Mouse (Mus musculus) ovary, adult 2 months (tissue): ENCODE data around the gene Fem1a. TPM values are rescaled to one million over a fixed set of nuclear protein-coding genes. Genes with fewer than 3 reads are reported as not detected.

Source experiments
- polyA plus RNA-seq: library from polyadenylated mRNA; depleted of rRNA; stranded (reverse); fragments of >200 nt; gene quantifications from 2 replicates; pipeline ENCODE4 v1.2.3, GENCODE M21; 2012; rRNA removed

Fem1a gene
- 39.9 and 52.7 TPM in 2 replicates for polyA plus RNA-seq

DNA sequence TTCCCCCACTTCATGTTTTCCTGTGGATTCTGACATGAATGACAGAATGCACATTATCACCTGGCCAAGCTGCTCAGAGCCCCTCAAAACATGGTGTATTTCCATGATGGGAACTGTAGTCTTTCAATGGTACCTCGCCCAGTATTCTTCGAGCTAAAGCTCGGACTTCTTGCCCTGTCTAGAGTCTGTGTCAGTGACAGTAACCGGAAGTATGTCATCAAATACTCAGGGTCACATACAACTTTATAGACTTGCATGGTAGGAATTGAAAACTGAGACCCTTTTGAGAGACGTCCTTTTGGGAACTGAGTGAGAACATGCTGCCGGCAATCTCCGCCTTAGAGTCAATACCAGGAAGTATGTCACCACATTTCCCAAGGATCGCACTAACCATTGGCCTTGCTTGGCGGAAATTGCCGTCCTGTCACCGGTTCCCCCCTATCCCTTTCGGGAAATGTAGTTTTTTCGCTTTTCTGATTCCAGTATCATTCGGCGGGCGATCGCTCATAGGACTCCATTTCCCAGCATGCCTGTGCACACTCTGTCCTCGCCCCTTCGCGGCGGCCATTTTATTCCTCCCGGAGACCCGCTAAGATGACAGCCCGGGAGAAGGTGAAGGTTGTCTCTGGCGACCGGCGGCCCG is at the start of gene Fem1a:
Fem1a (plus strand) TSS at position 572 of the 643 bp plus-strand sequence.

DNA sequence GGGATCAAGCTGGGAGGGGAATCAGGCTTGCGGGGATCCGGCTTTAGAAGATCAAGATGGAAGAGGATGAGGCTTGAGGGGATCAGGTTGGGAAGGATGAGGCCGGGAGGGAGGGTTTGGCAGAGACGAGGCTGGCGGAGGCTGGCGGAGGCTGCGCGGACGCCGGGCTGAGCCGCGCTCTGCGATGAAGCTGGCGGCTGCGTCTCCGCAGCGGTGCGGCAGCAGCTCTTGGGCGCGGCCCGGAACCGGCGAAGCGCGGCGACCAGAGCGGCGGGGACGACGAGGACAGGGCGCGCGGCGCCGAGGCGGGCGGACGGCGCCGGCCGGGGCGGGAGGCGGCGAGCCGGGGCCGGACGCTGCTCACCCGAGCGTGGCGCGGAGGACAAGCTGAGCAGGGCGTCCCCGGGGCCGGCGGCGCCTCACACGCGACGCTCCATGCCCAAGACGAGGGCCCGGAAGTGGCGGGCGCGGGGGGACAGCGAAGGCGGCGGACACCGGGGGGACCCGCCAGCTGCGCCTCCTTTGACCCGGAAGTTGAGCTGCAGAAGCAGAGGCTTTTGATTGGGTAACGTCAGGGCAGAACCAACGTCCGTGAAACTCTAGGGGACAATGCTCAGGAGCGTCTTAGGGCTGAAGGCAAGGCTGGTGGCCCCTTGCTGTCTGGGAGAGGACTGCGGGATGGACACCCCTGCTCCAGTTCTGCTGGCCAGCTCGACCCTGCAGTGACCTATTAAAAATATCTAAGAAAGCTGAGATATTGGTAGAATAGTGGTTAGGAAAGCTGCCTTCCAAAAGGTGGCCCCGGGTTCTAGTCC is 38.0 kb upstream of the Fem1a start, which contains the start of gene Dpp9:
Dpp9 (minus strand) TSS at position 529 of the 815 bp plus-strand sequence.

DNA sequence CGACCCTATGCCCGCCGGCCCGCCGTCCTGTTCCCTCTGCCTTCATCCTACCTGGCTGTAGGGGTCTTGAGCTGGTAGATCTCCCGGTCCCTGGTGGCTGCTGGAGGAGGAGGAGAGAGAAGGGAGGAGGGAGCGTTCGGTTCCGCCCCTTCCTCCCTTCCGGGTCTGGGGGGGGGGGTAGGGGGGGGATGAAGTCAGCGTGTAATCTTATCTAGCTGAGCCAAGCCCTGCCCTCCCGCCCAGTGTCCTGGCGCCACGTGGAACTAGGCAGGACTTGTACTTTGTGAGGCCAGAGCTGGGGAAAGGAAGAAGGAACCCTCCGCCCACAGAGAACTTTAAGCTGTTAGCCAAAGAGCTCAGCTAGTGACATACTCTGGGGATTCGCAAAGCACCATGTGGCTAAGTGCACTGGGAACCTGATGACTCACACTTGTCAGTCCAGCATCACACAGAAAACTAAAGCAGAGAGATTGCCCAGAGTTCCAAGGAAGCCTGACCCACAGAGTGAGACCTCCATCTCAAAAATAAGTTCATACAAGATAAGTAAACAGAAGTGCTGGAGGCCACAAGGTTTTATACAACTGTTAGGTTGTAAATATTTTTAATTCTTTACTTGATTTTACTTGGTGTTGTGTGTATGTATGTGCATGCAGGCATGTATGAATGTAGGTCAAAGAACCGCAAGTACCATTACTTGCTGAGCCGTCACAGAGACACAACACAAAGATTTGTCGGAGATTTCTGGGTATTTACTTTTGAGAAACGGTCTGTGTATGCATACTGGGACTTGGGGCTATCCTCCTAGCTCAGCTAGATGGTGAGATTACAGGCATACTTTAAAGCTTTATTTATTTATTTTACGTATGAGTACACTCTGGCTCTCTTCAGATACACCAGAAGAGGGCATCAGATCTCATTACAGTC is 20.3 kb downstream of the Fem1a start, which contains the start of gene Ticam1:
Ticam1 (minus strand) TSS at position 144 of the 924 bp plus-strand sequence.

DNA sequence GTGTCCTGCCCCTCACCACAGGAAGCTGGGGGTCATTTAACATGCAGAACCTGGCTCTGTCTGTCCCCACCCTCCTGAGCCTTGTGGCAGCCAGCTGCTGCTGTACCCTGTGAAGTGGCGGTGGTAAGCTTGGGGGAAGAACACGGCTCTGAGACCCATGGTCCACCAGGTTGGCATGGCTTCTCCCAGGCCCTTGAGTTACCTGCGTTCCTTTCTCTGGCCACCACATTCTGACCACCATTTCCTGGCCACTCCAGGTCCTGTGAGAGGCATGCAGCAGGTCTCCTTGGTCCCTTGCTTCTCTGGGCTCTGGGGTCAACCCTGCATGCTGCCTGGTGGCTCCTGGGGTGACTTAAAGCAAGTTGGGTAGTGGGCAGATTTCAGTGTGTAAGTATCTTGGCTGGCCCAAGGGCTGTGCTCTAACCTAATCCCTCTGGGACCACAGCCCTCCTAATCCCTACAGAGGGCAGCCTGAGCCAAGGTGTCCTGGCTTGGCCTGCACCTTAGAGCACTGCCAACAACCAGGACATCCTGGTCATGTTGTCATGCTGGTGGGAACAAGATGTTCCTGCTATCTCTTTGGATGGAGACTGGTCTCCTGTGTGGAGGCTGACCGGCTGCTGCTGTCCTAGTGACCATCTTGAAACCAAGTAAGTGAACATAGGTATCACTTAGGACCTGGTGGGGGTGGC is 36.1 kb downstream of the Fem1a start, which contains the start of gene Plin3:
Plin3 (minus strand) TSS at position 343 of the 692 bp plus-strand sequence.

DNA sequence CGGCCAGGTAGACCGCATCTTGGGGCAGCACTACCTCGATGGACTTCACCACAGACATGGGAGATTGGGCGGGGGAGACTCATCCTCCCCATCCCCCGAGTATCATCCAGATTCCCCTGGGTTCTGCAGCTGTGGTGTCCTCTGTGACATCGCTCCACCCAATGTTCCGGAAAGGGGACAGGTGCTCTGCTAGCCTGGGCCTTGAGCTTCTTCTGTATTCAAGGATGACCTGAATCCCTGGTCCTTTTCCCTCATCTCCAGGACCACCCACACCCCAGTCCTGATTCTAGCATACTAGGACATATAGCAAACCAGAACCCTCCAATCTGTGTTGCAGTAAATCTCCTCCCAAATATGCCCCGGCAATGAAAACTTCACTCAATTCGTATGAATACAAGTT is 43.6 kb downstream of the Fem1a start, which contains the start of gene Arrdc5:
Arrdc5 (minus strand) TSS at position 101 of the 400 bp plus-strand sequence.

DNA sequence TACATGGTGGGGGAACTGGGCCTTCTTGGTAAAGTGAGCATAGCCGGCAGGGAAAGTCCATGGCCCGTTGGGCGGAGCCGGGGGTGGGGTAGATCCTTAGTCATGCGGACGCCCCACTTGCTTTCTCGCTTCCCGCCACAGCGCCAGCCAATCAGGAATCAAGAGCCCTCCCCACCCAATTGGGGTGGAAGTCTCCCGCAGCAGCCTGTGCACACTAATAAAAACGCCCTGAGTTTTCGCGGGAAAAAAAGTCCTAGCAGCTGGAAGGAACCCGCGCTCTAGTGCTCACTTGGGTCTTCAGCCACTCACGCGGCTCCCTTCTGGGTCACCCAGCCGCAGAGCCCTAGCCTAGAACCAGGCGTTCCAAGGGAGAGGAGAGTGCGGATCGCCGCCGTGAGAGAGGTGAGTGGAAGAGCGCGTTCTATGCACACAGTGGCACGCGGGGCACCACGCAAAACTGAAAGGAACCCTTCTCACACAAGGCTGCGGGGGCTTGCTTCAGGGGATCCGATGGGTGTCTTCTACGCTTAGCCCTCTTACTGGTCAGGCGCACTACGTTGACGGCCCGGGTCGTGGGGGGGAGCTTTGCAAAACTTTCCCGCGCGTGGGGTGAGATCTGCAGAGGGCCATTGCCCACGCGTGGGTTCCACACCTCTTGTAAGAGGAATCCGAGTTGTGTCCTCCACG is 46.7 kb downstream of the Fem1a start, which contains the start of gene Uhrf1:
Uhrf1 (plus strand) TSS at position 162 of the 687 bp plus-strand sequence.

Other genes starting within 250 kb of the Fem1a start
- 126 and 128 TPM in 2 replicates for gene Sh3gl1, start 220.2 kb upstream of the Fem1a start, polyA plus RNA-seq
- gene Chaf1a, start 216.4 kb upstream of the Fem1a start, polyA plus RNA-seq, result 7.5 and 9.6 TPM in 2 replicates
- 58.5 and 83.0 TPM in 2 replicates for gene Ubxn6, start 181.8 kb upstream of the Fem1a start, polyA plus RNA-seq
- 52.3 and 75.6 TPM in 2 replicates for gene Hdgfl2, start 177.2 kb upstream of the Fem1a start, polyA plus RNA-seq
- gene Plin4, start 147.0 kb upstream of the Fem1a start, polyA plus RNA-seq, result 206 and 215 TPM in 2 replicates
- gene Plin5, start 139.2 kb upstream of the Fem1a start, polyA plus RNA-seq, result 19.0 and 42.0 TPM in 2 replicates
- gene Lrg1, start 134.8 kb upstream of the Fem1a start, polyA plus RNA-seq, result 76.6 and 100 TPM in 2 replicates
- gene Sema6b, start 116.5 kb upstream of the Fem1a start, polyA plus RNA-seq, result 15.5 and 19.9 TPM in 2 replicates
- 9.7 and 10.3 TPM in 2 replicates for gene Tnfaip8l1, start 94.3 kb upstream of the Fem1a start, polyA plus RNA-seq
- gene Mydgf, start 72.9 kb upstream of the Fem1a start, polyA plus RNA-seq, result 124 and 131 TPM in 2 replicates
- gene Dpp9, start 37.9 kb upstream of the Fem1a start, polyA plus RNA-seq, result 58.6 and 59.5 TPM in 2 replicates
- 29.8 and 32.7 TPM in 2 replicates for gene Ticam1, start 20.0 kb downstream of the Fem1a start, polyA plus RNA-seq
- 53.2 and 60.7 TPM in 2 replicates for gene Plin3, start 36.1 kb downstream of the Fem1a start, polyA plus RNA-seq
- gene Arrdc5, start 43.5 kb downstream of the Fem1a start, polyA plus RNA-seq, result not detected in 2 replicates
- 30.6 and 42.8 TPM in 2 replicates for gene Uhrf1, start 46.5 kb downstream of the Fem1a start, polyA plus RNA-seq
- gene Kdm4b, start 69.3 kb downstream of the Fem1a start, polyA plus RNA-seq, result 75.5 and 81.9 TPM in 2 replicates
- gene Ptprs, start 219.7 kb downstream of the Fem1a start, polyA plus RNA-seq, result 427 and 461 TPM in 2 replicates